Mouse (Mus musculus) neural tube, embryonic 13.5 days (tissue): ENCODE measurements around the gene Clps. TPM values are rescaled to one million over a fixed set of nuclear protein-coding genes. Genes with fewer than 3 reads are reported as not detected.

Experiments used
- ATAC-seq: fragments of 200-750 bp; cut with Nextera tagmentation; 2 replicates; pipeline ENCODE4 v1.8.0; 2017; ENCODE audit warnings: low read depth, mild to moderate bottlenecking, moderate TSS enrichment, moderate library complexity
- H3K27ac ChIP-seq: fragments of 300-500 bp; sonication (generic); replicated peaks from 2 replicates; pipeline ENCODE4 v1.5.1; 2015; ENCODE audit warnings: moderate library complexity, mild to moderate bottlenecking, inconsistent platforms
- H3K27me3 ChIP-seq: fragments of 300-500 bp; sonication (generic); 2 replicates; pipeline ENCODE4 v1.6.1; 2015; ENCODE audit warnings: mild to moderate bottlenecking, inconsistent platforms
- H3K36me3 ChIP-seq: fragments of 300-500 bp; sonication (generic); 2 replicates; pipeline ENCODE4 v1.6.1; 2015; ENCODE audit warnings: mild to moderate bottlenecking, inconsistent platforms
- H3K4me1 ChIP-seq: fragments of 300-500 bp; sonication (generic); replicated peaks from 2 replicates; pipeline ENCODE4 v1.6.1; 2015; ENCODE audit warnings: inconsistent platforms
- H3K4me2 ChIP-seq: fragments of 300-500 bp; sonication (generic); 2 replicates; pipeline ENCODE4 v1.6.1; 2015; ENCODE audit warnings: inconsistent platforms, mild to moderate bottlenecking, moderate library complexity
- H3K4me3 ChIP-seq: fragments of 300-500 bp; sonication (generic); 2 replicates; pipeline ENCODE4 v1.5.1; 2015; ENCODE audit warnings: mild to moderate bottlenecking, inconsistent platforms
- H3K9ac ChIP-seq: fragments of 300-500 bp; sonication (generic); 2 replicates; pipeline ENCODE4 v1.6.1; 2015; ENCODE audit warnings: moderate library complexity, mild to moderate bottlenecking, inconsistent platforms
- H3K9me3 ChIP-seq: fragments of 300-500 bp; sonication (generic); 2 replicates; pipeline ENCODE4 v1.6.1; 2016; ENCODE audit warnings: inconsistent platforms
- WGBS: fragments of 180-500 bp; shearing (Covaris S2); methylation state at CpG from one replicate; pipeline ENCODE4 v1.1.7; 2015; 5-methylcytosine and 5-hydroxymethylcytosine counted together
- polyA plus RNA-seq: library from polyadenylated mRNA; unstranded; fragments of >200 nt; fragmentation: Nextera tagmentation; extraction: Ambion mirVana; gene quantifications from 2 replicates; pipeline ENCODE4 v1.2.1, GENCODE M21; 2015

Gene Clps
- polyA plus RNA-seq, 1 experiment from 2014 or later = not detected

DNA sequence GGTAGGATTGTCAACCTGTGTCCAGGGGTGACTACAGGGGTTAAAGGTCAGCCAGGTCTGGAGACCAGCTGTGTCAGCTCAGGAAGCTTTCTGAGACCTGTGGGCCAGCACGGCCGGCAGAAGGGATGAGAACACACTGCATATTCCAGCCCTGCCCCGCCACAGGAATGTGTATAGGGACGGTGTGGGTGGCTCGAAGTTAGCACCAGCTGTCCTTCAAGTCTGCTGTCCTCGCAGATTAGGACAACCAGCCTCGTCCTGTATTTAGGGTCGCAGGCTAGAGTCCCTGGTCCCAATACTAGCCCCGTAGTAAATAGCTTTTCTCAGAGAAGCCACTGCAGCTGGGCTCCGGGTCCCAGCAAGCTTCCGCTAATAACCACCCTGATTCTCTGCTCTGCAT, 12.0 kb downstream of the Clps start:
- H3K27ac ChIP-seq = no peak overlapping the region
- H3K27me3 ChIP-seq = no peaks in the 10 kb centered on the region
- WGBS = 74% methylated on average over 11 of the region's 11 CpGs
- no peaks in the 10 kb centered on the region for H3K9me3 ChIP-seq
- H3K4me1 ChIP-seq = peaks cover 9% of the 10 kb centered on the region; the same call in 1 of the 2 replicates
- ATAC-seq = no peak
- no peaks in the 10 kb centered on the region for H3K36me3 ChIP-seq
- no peak overlapping the region for H3K4me2 ChIP-seq
- no peak overlapping the region for H3K9ac ChIP-seq
- H3K4me3 ChIP-seq = no peak overlapping the region

DNA sequence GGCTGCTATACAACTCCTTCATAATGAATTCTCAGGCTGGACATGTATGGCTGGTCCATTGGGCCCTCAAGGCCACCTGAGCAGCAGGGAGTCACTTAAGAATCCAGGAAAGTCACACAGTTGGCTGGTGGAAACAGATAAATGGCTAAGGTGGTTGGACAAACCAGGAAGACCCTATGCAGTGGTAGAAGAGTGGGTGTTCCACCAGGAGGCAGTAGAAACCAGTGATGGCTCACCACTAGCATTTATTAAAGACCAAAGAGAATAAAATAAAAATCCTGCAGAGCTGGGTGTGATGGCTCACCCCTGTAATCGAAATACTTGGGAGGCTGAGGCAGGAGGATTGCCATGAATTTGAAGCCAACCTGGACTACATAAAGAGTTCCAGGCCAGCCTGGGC, 13.6 kb downstream of the Clps start:
- 81% methylated on average over 1 of the region's 1 CpGs for WGBS
- no peak overlapping the region for H3K27ac ChIP-seq
- no peaks in the 10 kb centered on the region for H3K4me1 ChIP-seq
- ATAC-seq = no peak
- H3K36me3 ChIP-seq = no peaks in the 10 kb centered on the region
- H3K4me2 ChIP-seq = no peak overlapping the region
- no peak overlapping the region for H3K4me3 ChIP-seq
- no peaks in the 10 kb centered on the region for H3K27me3 ChIP-seq
- peaks cover 1% of the 10 kb centered on the region for H3K9me3 ChIP-seq
- no peak overlapping the region for H3K9ac ChIP-seq

DNA sequence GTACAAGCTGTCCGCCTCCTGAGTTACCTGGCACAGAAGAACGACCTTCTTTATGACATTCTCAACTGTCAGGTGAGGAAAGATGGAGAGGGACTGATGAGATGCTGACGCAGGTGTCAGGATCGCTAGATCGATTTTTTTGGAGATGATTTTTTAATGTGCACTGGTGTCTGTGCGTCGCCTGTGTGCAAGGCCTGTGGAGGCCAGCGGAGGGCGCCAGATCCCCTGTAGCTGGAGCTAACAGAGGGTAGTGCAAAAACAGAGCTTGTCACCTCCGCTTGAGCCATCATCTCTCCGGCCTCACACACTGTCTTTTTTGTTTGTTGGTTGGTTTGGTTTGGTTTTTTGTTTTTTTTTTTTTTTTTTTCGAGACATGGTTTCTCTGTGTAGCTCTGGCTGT, 22.7 kb downstream of the Clps start:
- Histone ChIP-seq H3K4me1 (no peaks in the 10 kb centered on the region), H3K36me3 (no peaks in the 10 kb centered on the region), H3K4me2 (no peak overlapping the region), H3K9ac (no peak overlapping the region), H3K4me3 (no peak overlapping the region), H3K9me3 (peaks cover 26% of the 10 kb centered on the region), H3K27me3 (no peaks in the 10 kb centered on the region), H3K27ac (no peak overlapping the region)
- 52% methylated on average over 12 of the region's 12 CpGs for WGBS
- no peak for ATAC-seq

- peaks cover 4% of the 10 kb centered on the region; the same call in 1 of the 2 replicates for H3K9me3 ChIP-seq
- no peak for ATAC-seq
- no peaks in the 10 kb centered on the region for H3K36me3 ChIP-seq
- peaks cover 6% of the 10 kb centered on the region for H3K4me1 ChIP-seq
- no peak overlapping the region for H3K4me3 ChIP-seq
- WGBS = 92% methylated on average over 13 of the region's 13 CpGs
- H3K27ac ChIP-seq = no peak overlapping the region
- H3K4me2 ChIP-seq = no peak overlapping the region
- peaks cover 16% of the 10 kb centered on the region for H3K27me3 ChIP-seq
- no peak overlapping the region for H3K9ac ChIP-seq
These were observed 27.2 kb downstream of the Clps start for GRCm38 (mm10) chr17:28533327-28533726.

GRCm38 (mm10) chr17:28532557-28532956, 28.0 kb downstream of the Clps start:
- Histone ChIP-seq H3K9me3 (no peaks in the 10 kb centered on the region), H3K4me3 (no peak overlapping the region), H3K27ac (no peak overlapping the region), H3K4me2 (no peak overlapping the region), H3K9ac (no peak overlapping the region), H3K36me3 (no peaks in the 10 kb centered on the region), H3K4me1 (peaks cover 10% of the 10 kb centered on the region), H3K27me3 (peaks cover 19% of the 10 kb centered on the region)
- WGBS = 86% methylated on average over 7 of the region's 7 CpGs
- ATAC-seq = no peak

DNA sequence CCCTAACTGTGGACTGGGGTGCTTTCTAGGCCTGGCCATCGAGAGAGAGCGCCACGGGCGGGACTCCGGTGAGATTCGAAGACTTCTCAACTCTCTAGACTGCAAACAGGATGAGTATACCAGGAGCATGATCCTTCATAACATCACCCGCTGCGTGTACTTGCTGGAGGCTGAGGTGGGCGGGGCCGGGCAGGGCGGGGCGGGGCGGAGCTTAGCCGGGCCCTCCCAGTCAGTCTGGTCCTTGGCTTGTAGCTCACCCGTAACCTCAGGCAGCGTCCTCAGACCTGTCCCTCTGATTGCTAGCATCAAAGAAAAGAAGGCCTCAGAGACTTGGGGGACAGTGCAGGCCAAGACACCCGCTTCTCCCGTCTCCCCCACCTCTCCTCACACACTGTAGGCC, 28.6 kb downstream of the Clps start:
- no peaks in the 10 kb centered on the region for H3K36me3 ChIP-seq
- WGBS = 14% methylated on average over 18 of the region's 18 CpGs

DNA sequence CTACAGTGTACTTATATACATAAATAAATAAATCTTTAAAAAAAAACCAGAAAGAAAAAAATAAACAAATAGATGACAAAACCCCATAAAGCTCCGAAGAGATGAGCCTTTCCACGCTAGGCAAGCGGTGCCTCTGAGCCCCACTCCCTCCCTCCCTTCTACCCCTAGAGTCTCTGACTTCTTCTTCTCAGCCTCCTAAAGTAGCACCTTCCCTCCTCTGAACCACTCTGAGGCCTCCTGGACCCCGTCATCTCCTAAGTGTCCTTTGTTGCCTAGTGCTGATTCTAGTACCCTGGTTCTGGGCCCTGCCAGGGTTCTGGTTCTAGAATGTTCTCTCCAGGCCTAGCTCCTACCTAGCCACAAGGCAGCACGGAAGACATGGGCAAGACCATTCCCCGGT, 30.1 kb downstream of the Clps start, which contains the start of gene Armc12:
Gene Armc12 (plus strand): TSS at position 301 of the 400 bp plus-strand sequence.
- H3K4me3 ChIP-seq = no peak within 1 kb of the TSS
- no peak within 1 kb of the TSS for H3K4me2 ChIP-seq
- no peaks in the 10 kb centered on the region for H3K9me3 ChIP-seq
- WGBS = 82% methylated on average over 6 of the region's 6 CpGs
- ATAC-seq = no peak
- H3K27me3 ChIP-seq = peaks cover 24% of the 10 kb centered on the region
- no peak within 1 kb of the TSS for H3K9ac ChIP-seq
- no peaks in the 10 kb centered on the region for H3K36me3 ChIP-seq
- peaks cover 14% of the 10 kb centered on the region for H3K4me1 ChIP-seq
- H3K27ac ChIP-seq = no peak within 1 kb of the TSS

More for the DNA sequence above, 28.6 kb downstream of the Clps start:
- no peak overlapping the region for H3K4me3 ChIP-seq
- ATAC-seq = no peak
- no peaks in the 10 kb centered on the region for H3K9me3 ChIP-seq
- H3K4me2 ChIP-seq = no peak overlapping the region
- H3K27me3 ChIP-seq = peaks cover 24% of the 10 kb centered on the region
- peaks cover 14% of the 10 kb centered on the region for H3K4me1 ChIP-seq
- H3K27ac ChIP-seq = no peak overlapping the region
- no peak overlapping the region for H3K9ac ChIP-seq

GRCm38 (mm10) chr17:28529116-28529515, 31.4 kb downstream of the Clps start:
- H3K4me3 ChIP-seq = no peak overlapping the region
- no peak overlapping the region for H3K9ac ChIP-seq
- 76% methylated on average over 4 of the region's 4 CpGs for WGBS
- ATAC-seq = no peak
- no peaks in the 10 kb centered on the region for H3K36me3 ChIP-seq
- H3K4me2 ChIP-seq = no peak overlapping the region
- peaks cover 14% of the 10 kb centered on the region for H3K4me1 ChIP-seq
- no peak overlapping the region for H3K27ac ChIP-seq
- H3K9me3 ChIP-seq = no peaks in the 10 kb centered on the region
- peaks cover 32% of the 10 kb centered on the region for H3K27me3 ChIP-seq

DNA sequence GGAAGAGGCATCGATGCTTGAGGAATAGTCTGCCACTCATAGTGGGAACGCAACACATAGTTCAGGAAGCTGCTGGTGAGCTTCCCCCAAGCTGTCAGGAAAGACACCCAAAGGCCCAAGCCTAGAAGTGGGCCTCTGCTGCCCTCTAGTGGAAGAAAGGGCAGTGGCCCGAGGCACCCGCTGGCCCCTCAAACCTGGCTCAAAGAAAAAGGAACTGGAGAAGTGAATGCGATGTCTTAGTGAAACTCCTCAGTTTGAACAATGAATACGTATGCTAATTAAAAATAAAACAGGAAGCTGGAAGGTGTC, 32.6 kb downstream of the Clps start:
- H3K4me2 ChIP-seq = peak overlapping the region; percentile 21
- H3K4me1 ChIP-seq = peaks cover 19% of the 10 kb centered on the region
- peaks cover 40% of the 10 kb centered on the region for H3K27me3 ChIP-seq
- H3K9me3 ChIP-seq = no peaks in the 10 kb centered on the region
- H3K27ac ChIP-seq = 0 out of 2 replicates have a peak overlapping the region, but pooled peaks have one; percentile 28
- peak; percentile 59; the same call in 1 of the 2 replicates for ATAC-seq
- H3K9ac ChIP-seq = no peak overlapping the region
- H3K36me3 ChIP-seq = no peaks in the 10 kb centered on the region
- no peak overlapping the region for H3K4me3 ChIP-seq
- WGBS = 5% methylated on average over 6 of the region's 6 CpGs

- 52% methylated on average over 12 of the region's 12 CpGs for whole genome bisulfite sequencing
- H3K4me1 ChIP-seq = peaks cover 21% of the 10 kb centered on the region
- H3K4me2 ChIP-seq = peak overlapping the region; percentile 21
- ATAC-seq = no peak
- peaks cover 37% of the 10 kb centered on the region for H3K27me3 ChIP-seq
- 0 out of 2 replicates have a peak overlapping the region, but pooled peaks have one; percentile 28 for H3K27ac ChIP-seq
- no peak overlapping the region for H3K9ac ChIP-seq
- no peak overlapping the region for H3K4me3 ChIP-seq
- no peaks in the 10 kb centered on the region for H3K36me3 ChIP-seq
- H3K9me3 ChIP-seq = no peaks in the 10 kb centered on the region
These were observed 33.2 kb downstream of the Clps start for GRCm38 (mm10) chr17:28527184-28528042.

GRCm38 (mm10) chr17:28524831-28525430, 35.6 kb downstream of the Clps start:
- Histone ChIP-seq H3K36me3 (no peaks in the 10 kb centered on the region), H3K27me3 (peaks cover 51% of the 10 kb centered on the region), H3K4me3 (no peak overlapping the region), H3K4me2 (no peak overlapping the region), H3K27ac (no peak overlapping the region), H3K9me3 (no peaks in the 10 kb centered on the region), H3K9ac (no peak overlapping the region), H3K4me1 (peaks cover 22% of the 10 kb centered on the region)
- no peak for ATAC-seq
- 74% methylated on average over 4 of the region's 4 CpGs for WGBS

DNA sequence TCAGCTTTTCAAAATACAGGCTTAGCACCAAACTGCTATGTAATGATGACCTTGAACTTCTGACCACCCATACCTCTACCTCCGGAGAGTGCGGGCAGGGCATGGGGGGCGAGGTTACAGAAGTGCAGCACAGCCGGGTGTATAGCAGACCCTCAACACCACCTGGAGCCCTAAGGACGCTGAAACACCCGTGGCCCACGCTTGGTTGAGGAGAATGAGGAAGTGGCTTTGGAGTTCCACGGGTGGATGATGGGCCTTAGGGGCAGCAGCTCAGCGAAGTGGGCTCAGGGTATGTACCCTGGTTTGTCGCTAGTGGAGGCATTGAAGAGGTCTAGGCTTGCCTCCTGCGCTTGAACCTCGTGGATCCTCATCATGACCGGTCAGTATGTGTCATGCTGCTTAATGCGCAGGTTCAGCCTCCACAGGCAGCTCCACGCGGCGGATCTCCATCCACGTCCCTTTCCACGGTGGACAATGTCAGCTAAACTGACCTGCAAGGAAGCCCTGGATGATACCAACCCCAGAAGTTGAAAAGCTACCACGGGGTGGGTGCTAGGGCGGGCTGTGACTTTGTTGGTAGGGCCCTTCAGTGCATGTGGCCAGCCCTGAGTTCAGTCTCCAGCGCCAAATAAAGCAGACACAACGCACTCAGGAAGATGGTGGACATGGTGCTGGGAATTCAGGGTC, 36.4 kb downstream of the Clps start:
- Histone ChIP-seq H3K27me3 (peaks cover 57% of the 10 kb centered on the region), H3K9ac (no peak overlapping the region), H3K4me3 (no peak overlapping the region), H3K36me3 (no peaks in the 10 kb centered on the region), H3K9me3 (no peaks in the 10 kb centered on the region), H3K27ac (no peak overlapping the region), H3K4me2 (peak overlapping the region; percentile 95), H3K4me1 (peaks cover 22% of the 10 kb centered on the region)
- 87% methylated on average over 23 of the region's 23 CpGs for WGBS
- ATAC-seq = no peak
